Mouse (Mus musculus) myocyte (in vitro differentiated cells): ENCODE results near the gene Plekhg6.

Experiments used
- CEBPB ChIP-seq: IDR thresholded peaks from 2 replicates; pipeline ENCODE4 v1.6.1; 2011; ENCODE audit warnings: mild to moderate bottlenecking, moderate library complexity; ENCODE audit not compliant: poor library complexity, insufficient read depth, severe bottlenecking
- E2F4 ChIP-seq: IDR thresholded peaks from one replicate; pipeline ENCODE4 v1.6.1; 2011; ENCODE audit warnings: mild to moderate bottlenecking, control low read depth, moderate library complexity; ENCODE audit not compliant: insufficient read depth
- MAX ChIP-seq: IDR thresholded peaks from one replicate; pipeline ENCODE4 v1.6.1; 2011; ENCODE audit warnings: low read depth, mild to moderate bottlenecking, control low read depth
- MYOG ChIP-seq, 3 experiments: IDR thresholded peaks; one replicate each; pipeline ENCODE4 v1.6.1; 2011; ENCODE audit warnings: control low read depth in 2 of 3, low read depth in 2 of 3, mild to moderate bottlenecking in 2 of 3; ENCODE audit not compliant: insufficient read length in 2 of 3, control insufficient read depth in 1 of 3, insufficient read depth in 1 of 3
- POLR2A ChIP-seq: IDR thresholded peaks from one replicate; pipeline ENCODE4 v1.6.1; 2011; ENCODE audit warnings: low read depth, mild to moderate bottlenecking, control low read depth, moderate library complexity; ENCODE audit not compliant: insufficient read length
- POLR2AphosphoS2 ChIP-seq: IDR thresholded peaks from one replicate; pipeline ENCODE4 v1.6.1; 2011; ENCODE audit warnings: low read depth, control low read depth; ENCODE audit not compliant: insufficient read length
- TCF12 ChIP-seq: IDR thresholded peaks from one replicate; pipeline ENCODE4 v1.6.1; 2011; ENCODE audit warnings: mild to moderate bottlenecking, control low read depth; ENCODE audit not compliant: poor library complexity, insufficient read depth, severe bottlenecking

GRCm38 (mm10) chr6:125379781-125380180 is 812 bp downstream of the Plekhg6 start:
- no peak for TF ChIP-seq POLR2A
- no peak for TF ChIP-seq POLR2AphosphoS2
- TF ChIP-seq E2F4: no peak
- no peak for TF ChIP-seq CEBPB
- no peak for TF ChIP-seq MAX
- no peak for TF ChIP-seq MYOG (IDR thresholded peaks at IDR 0.05; ENCODE audit: control insufficient read depth in 1 of 3, insufficient read depth in 1 of 3, insufficient read length in 2 of 3, low read depth in 2 of 3)
- TF ChIP-seq TCF12: no peak
